Mouse (Mus musculus) ES-E14 (cell line): ENCODE data around the gene Cyb5r3. TPM values are rescaled to one million over a fixed set of nuclear protein-coding genes. Genes with fewer than 3 reads are reported as not detected.
A peak's percentile ranks its signal among the peaks of the same experiment; 100 is the strongest.

Experiments
- DNase-seq: peaks from one replicate; pipeline ENCODE4 v3.0.0-alpha.2; 2013; ENCODE audit warnings: low read depth, low spot score
- H3K27ac ChIP-seq: 2 replicates; pipeline ENCODE4 v1.5.1; 2012; ENCODE audit warnings: low read depth, mild to moderate bottlenecking, low read length, moderate library complexity, mixed read lengths; ENCODE audit not compliant: poor library complexity, insufficient read depth, severe bottlenecking
- H3K36me3 ChIP-seq: 2 replicates; pipeline ENCODE4 v1.6.1; 2012; ENCODE audit warnings: mild to moderate bottlenecking, low read length, moderate library complexity, mixed read lengths; ENCODE audit not compliant: control insufficient read depth, poor library complexity, insufficient read depth, severe bottlenecking
- H3K4me1 ChIP-seq, 2 experiments: fragments of 150-350 bp in 1 of 2; sonication (generic) in 1 of 2; 2 replicates each; pipeline ENCODE4 v1.6.1; 2012; ENCODE audit warnings: low read length in 2 of 2, mild to moderate bottlenecking in 1 of 2, mixed read lengths in 1 of 2; ENCODE audit not compliant: control insufficient read depth in 2 of 2, insufficient read depth in 2 of 2, poor library complexity in 1 of 2
- H3K4me3 ChIP-seq, 2 experiments: fragments of 150-350 bp in 1 of 2; sonication (generic) in 1 of 2; 2 replicates each; pipeline ENCODE4 v1.5.1; 2012; ENCODE audit warnings: low read length in 2 of 2, low read depth in 1 of 2, mild to moderate bottlenecking in 1 of 2, mixed read lengths in 1 of 2; ENCODE audit not compliant: insufficient read depth in 1 of 2, poor library complexity in 1 of 2, severe bottlenecking in 1 of 2
- H3K9ac ChIP-seq: 2 replicates; pipeline ENCODE4 v1.6.1; 2012; ENCODE audit warnings: low read depth, mild to moderate bottlenecking, low read length, mixed read lengths; ENCODE audit not compliant: poor library complexity, insufficient read depth, severe bottlenecking
- H3K9me3 ChIP-seq: fragments of 150-350 bp; sonication (generic); 2 replicates; pipeline ENCODE4 v1.6.1; 2012; ENCODE audit warnings: low read depth, mild to moderate bottlenecking, low read length; ENCODE audit not compliant: control insufficient read depth, insufficient read depth
- CHD2 ChIP-seq: IDR thresholded peaks from 2 replicates; pipeline ENCODE4 v1.6.1; 2014; ENCODE audit warnings: mild to moderate bottlenecking, low read depth, low read length, inconsistent platforms
- HCFC1 ChIP-seq: IDR thresholded peaks from 2 replicates; pipeline ENCODE4 v1.6.1; 2012; ENCODE audit warnings: low read length, inconsistent platforms, borderline replicate concordance; ENCODE audit not compliant: insufficient read depth
- MAFK ChIP-seq: IDR thresholded peaks from 2 replicates; pipeline ENCODE4 v1.6.1; 2014; ENCODE audit warnings: mild to moderate bottlenecking, low read depth, low read length, inconsistent platforms; ENCODE audit not compliant: insufficient read depth
- ZC3H11A ChIP-seq: IDR thresholded peaks from 2 replicates; pipeline ENCODE4 v1.6.1; 2012; ENCODE audit warnings: low read depth, mild to moderate bottlenecking, inconsistent platforms, low read length, borderline replicate concordance
- ZNF384 ChIP-seq: IDR thresholded peaks from 2 replicates; pipeline ENCODE4 v1.6.1; 2012; ENCODE audit warnings: low read depth, low read length, inconsistent platforms
- in situ Hi-C, 2 experiments: fragments of 600-800 bp; cut with MboI; formaldehyde crosslinking; loops; one replicate each; pipeline ENCODE4 v1.15.1; 2025; ENCODE audit warnings: low sequenced_read_pairs in 2 of 2, inconsistent platforms in 1 of 2; ENCODE audit not compliant: unreplicated experiment in 2 of 2
- total RNA-seq: library from RNA; depleted of rRNA; stranded (reverse); fragments of 300-350 nt; gene quantifications from 2 replicates; pipeline ENCODE4 v1.2.3, GENCODE M21; 2012

Gene Cyb5r3
- total RNA-seq, 1 experiment = 94.2 TPM

DNA sequence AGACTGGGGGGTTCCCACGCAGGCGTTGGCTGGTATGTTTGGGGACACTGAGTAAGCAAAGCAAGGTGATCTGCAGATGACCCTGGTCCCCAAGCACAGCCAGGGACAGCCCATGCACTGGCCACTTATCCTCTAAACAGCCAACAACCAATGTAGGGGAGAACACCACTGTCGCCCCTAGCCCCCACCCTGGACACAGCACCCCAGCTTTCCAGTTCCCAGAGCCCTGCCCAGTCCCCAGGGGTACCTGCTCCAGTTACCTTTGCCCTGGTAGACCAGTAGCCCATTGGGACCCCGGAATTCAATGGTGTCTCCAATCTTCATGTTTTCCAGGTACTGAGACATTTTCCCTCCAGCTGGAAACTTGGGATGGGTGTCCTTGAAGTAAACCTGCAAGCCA, 11.8 kb downstream of the Cyb5r3 start:
- no peak for TF ChIP-seq HCFC1
- TF ChIP-seq CHD2 = no peak
- no peak overlapping the region for H3K27ac ChIP-seq

GRCm38 (mm10) chr15:83159823-83160222, 12.6 kb downstream of the Cyb5r3 start:
- H3K36me3 ChIP-seq = peaks cover 44% of the 10 kb centered on the region; the same call in 1 of the 2 replicates
- in situ Hi-C loops = loop anchor here in 1 of 2 experiments (5.0 kb wide), 1 partner anchor 52 kb away; no protein-coding TSS in a partner anchor
- no peak overlapping the region for H3K27ac ChIP-seq
- no peaks in the 10 kb centered on the region for H3K9me3 ChIP-seq
- no peak overlapping the region for H3K4me3 ChIP-seq
- peaks cover 4 to 19% of the 10 kb centered on the region in 2 experiments; a peak in 2 of 4 replicates for H3K4me1 ChIP-seq
- no peak for DNase-seq
- no peak for TF ChIP-seq HCFC1
- no peak for TF ChIP-seq CHD2
- TF ChIP-seq ZNF384 = no peak
- TF ChIP-seq MAFK = no peak
- TF ChIP-seq ZC3H11A = no peak
- H3K9ac ChIP-seq = no peak overlapping the region

More for the DNA sequence above, 11.8 kb downstream of the Cyb5r3 start:
- Histone ChIP-seq H3K36me3 (peaks cover 42% of the 10 kb centered on the region; the same call in 1 of the 2 replicates), H3K4me1 (peaks cover 4 to 25% of the 10 kb centered on the region in 2 experiments; a peak in 2 of 4 replicates), H3K9me3 (no peaks in the 10 kb centered on the region), H3K9ac (peak overlapping the region; percentile 45; the same call in 1 of the 2 replicates), H3K4me3 (no peak overlapping the region)
- no peak for DNase-seq
- in situ Hi-C loops = no loop called here

GRCm38 (mm10) chr15:83158587-83159160, 13.7 kb downstream of the Cyb5r3 start:
- H3K9ac ChIP-seq = no peak overlapping the region
- no peaks in the 10 kb centered on the region for H3K9me3 ChIP-seq
- H3K27ac ChIP-seq = no peak overlapping the region; the same call in 1 of the 2 replicates
- in situ Hi-C loops = loop anchor here in 1 of 2 experiments (5.0 kb wide), 1 partner anchor 54 kb away; no protein-coding TSS in a partner anchor
- TF ChIP-seq ZNF384 (no peak), MAFK (no peak), ZC3H11A (no peak), HCFC1 (no peak), CHD2 (no peak)
- H3K36me3 ChIP-seq = peaks cover 50% of the 10 kb centered on the region; the same call in 1 of the 2 replicates
- no peak overlapping the region for H3K4me3 ChIP-seq
- peaks cover 4 to 19% of the 10 kb centered on the region in 2 experiments; a peak in 2 of 4 replicates for H3K4me1 ChIP-seq
- no peak for DNase-seq

GRCm38 (mm10) chr15:83157667-83158064, 14.7 kb downstream of the Cyb5r3 start:
- H3K27ac ChIP-seq = peak overlapping the region; percentile 38
- H3K4me1 ChIP-seq = peaks cover 4 to 19% of the 10 kb centered on the region in 2 experiments; a peak in 2 of 4 replicates
- no peak overlapping the region for H3K9ac ChIP-seq
- in situ Hi-C loops = loop anchor here in 1 of 2 experiments (5.0 kb wide), 1 partner anchor 55 kb away; no protein-coding TSS in a partner anchor
- no peaks in the 10 kb centered on the region for H3K9me3 ChIP-seq
- no peak overlapping the region for H3K4me3 ChIP-seq
- H3K36me3 ChIP-seq = peaks cover 52% of the 10 kb centered on the region; the same call in 1 of the 2 replicates
- DNase-seq = no peak
- TF ChIP-seq CHD2 (no peak), HCFC1 (no peak)
